Mouse (Mus musculus) central nervous system, embryonic 14 days (tissue): ENCODE results near the gene Ntng2. TPM values are rescaled to one million over a fixed set of nuclear protein-coding genes. Genes with fewer than 3 reads are reported as not detected.

Experiments used
- polyA plus RNA-seq: library from polyadenylated mRNA; depleted of rRNA; stranded (reverse); fragments of >200 nt; gene quantifications from 2 replicates; pipeline ENCODE4 v1.2.3, GENCODE M21; 2012; rRNA removed

The Ntng2 gene
- polyA plus RNA-seq: 55.0 and 71.3 TPM in 2 replicates

GRCm38 (mm10) chr2:29252599-29253204 is at the start of gene Ntng2:
Ntng2 (minus strand) TSS chr2:29253005.

Other genes starting within 250 kb of the Ntng2 start
- 1.2 and 1.3 TPM in 2 replicates for gene Cfap77, start 197.9 kb downstream of the Ntng2 start, polyA plus RNA-seq
- gene Ttf1, start 192.7 kb downstream of the Ntng2 start, polyA plus RNA-seq: 16.9 and 19.0 TPM in 2 replicates
- 16.3 and 18.2 TPM in 2 replicates for gene Setx, start 128.8 kb downstream of the Ntng2 start, polyA plus RNA-seq
- 67.5 and 76.3 TPM in 2 replicates for gene Med27, start 93.8 kb upstream of the Ntng2 start, polyA plus RNA-seq